Mouse (Mus musculus): Measurements from ENCODE around the gene Nln. TPM values are rescaled to one million over a fixed set of nuclear protein-coding genes. Genes with fewer than 3 reads are reported as not detected.

Nln gene
- total and polyA plus RNA-seq, 3 experiments: 15.4 to 229 (median 16.1) TPM

- peaks cover 0 to 37% of the 10 kb centered on the region in 2 experiments; a peak in 2 of 4 replicates for H3K36me3 ChIP-seq (ENCODE audit: control insufficient read depth in 1 of 2, insufficient read depth in 2 of 2, low read length in 2 of 2)
Measured at GRCm38 (mm10) chr13:104032620-104033133, 76.7 kb downstream of the Nln start.

GRCm38 (mm10) chr13:104031821-104032331 lies 77.5 kb downstream of the Nln start:
- no peak overlapping the region for H3K9ac ChIP-seq (ENCODE audit: control insufficient read depth, low read depth, low read length, poor library complexity, severe bottlenecking)
- no peak overlapping the region for H3K27ac ChIP-seq (ENCODE audit: control insufficient read depth, low read depth, low read length)
- H3K4me1 ChIP-seq (ENCODE audit: control insufficient read depth in 1 of 2, insufficient read depth in 2 of 2, low read length in 2 of 2): peaks cover 21 to 35% of the 10 kb centered on the region in 2 experiments
- H3K27me3 ChIP-seq (ENCODE audit: control insufficient read depth in 1 of 2, insufficient read depth in 2 of 2, low read length in 2 of 2): no peaks in the 10 kb centered on the region
- DNase-seq (ENCODE audit: low read depth, low spot score): no peak
- H3K36me3 ChIP-seq (ENCODE audit: control insufficient read depth in 1 of 2, insufficient read depth in 2 of 2, low read length in 2 of 2): peaks cover 0 to 30% of the 10 kb centered on the region in 2 experiments; a peak in 2 of 4 replicates
- H3K4me3 ChIP-seq (ENCODE audit: control insufficient read depth in 1 of 2, insufficient read depth in 1 of 2, low read depth in 2 of 2, low read length in 2 of 2): no peak overlapping the region
- H3K9me3 ChIP-seq (replicated peaks; ENCODE audit: insufficient read depth, low read length): no peaks in the 10 kb centered on the region
- TF ChIP-seq TCF12 (IDR thresholded peaks at IDR 0.05; ENCODE audit: low read depth, low read length) (no peak), TAL1 (IDR thresholded peaks at IDR 0.05; ENCODE audit: low read length) (no peak), CHD1 (IDR thresholded peaks at IDR 0.05; ENCODE audit: low read depth, low read length) (no peak), ZC3H11A (IDR thresholded peaks at IDR 0.05; ENCODE audit: low read depth, low read length) (no peak), NRF1 (IDR thresholded peaks at IDR 0.05; ENCODE audit: insufficient read depth, low read depth, low read length, poor library complexity, severe bottlenecking) (no peak), SIN3A (IDR thresholded peaks at IDR 0.05; ENCODE audit: low read length) (no peak), SMC3 (IDR thresholded peaks at IDR 0.05; ENCODE audit: low read depth, low read length) (no peak), ELF1 (IDR thresholded peaks at IDR 0.05; ENCODE audit: low read depth, low read length) (no peak), MAFK (IDR thresholded peaks at IDR 0.05; ENCODE audit: borderline replicate concordance, low read depth, low read length) (no peak), USF2 (IDR thresholded peaks at IDR 0.05; ENCODE audit: borderline replicate concordance in 1 of 2, insufficient read depth in 1 of 2, low read depth in 1 of 2, low read length in 2 of 2) (no peak), MAX (IDR thresholded peaks at IDR 0.05; ENCODE audit: low read length) (no peak)
- no peaks in the 10 kb centered on the region for H3K79me2 ChIP-seq (ENCODE audit: control insufficient read depth, insufficient read depth, low read length, poor library complexity)

More at GRCm38 (mm10) chr13:104032620-104033133, 76.7 kb downstream of the Nln start:
- peak; percentile 65 for DNase-seq (ENCODE audit: low read depth, low spot score)
- TF ChIP-seq ZMIZ1 (IDR thresholded peaks at IDR 0.05; ENCODE audit: low read depth, low read length): no peak
- TF ChIP-seq CTCF (IDR thresholded peaks at IDR 0.05 in 2 of 3, conservative IDR thresholded peaks at IDR 0.05 in 1 of 3; ENCODE audit: control insufficient read depth in 1 of 3, insufficient read depth in 1 of 3, low read depth in 2 of 3, low read length in 3 of 3, poor library complexity in 1 of 3, severe bottlenecking in 1 of 3): no peak
- no peaks in the 10 kb centered on the region for H3K9me3 ChIP-seq (replicated peaks; ENCODE audit: insufficient read depth, low read length)
- no peak overlapping the region for H3K27ac ChIP-seq (ENCODE audit: control insufficient read depth, low read depth, low read length)
- H3K4me3 ChIP-seq (ENCODE audit: control insufficient read depth in 1 of 2, insufficient read depth in 1 of 2, low read depth in 2 of 2, low read length in 2 of 2): no peak overlapping the region
- no peaks in the 10 kb centered on the region for H3K79me2 ChIP-seq (ENCODE audit: control insufficient read depth, insufficient read depth, low read length, poor library complexity)
- H3K4me1 ChIP-seq (ENCODE audit: control insufficient read depth in 1 of 2, insufficient read depth in 2 of 2, low read length in 2 of 2): peaks cover 28 to 42% of the 10 kb centered on the region in 2 experiments
- no peaks in the 10 kb centered on the region for H3K27me3 ChIP-seq (ENCODE audit: control insufficient read depth in 1 of 2, insufficient read depth in 2 of 2, low read length in 2 of 2)
- H3K9ac ChIP-seq (ENCODE audit: control insufficient read depth, low read depth, low read length, poor library complexity, severe bottlenecking): no peak overlapping the region

DNA sequence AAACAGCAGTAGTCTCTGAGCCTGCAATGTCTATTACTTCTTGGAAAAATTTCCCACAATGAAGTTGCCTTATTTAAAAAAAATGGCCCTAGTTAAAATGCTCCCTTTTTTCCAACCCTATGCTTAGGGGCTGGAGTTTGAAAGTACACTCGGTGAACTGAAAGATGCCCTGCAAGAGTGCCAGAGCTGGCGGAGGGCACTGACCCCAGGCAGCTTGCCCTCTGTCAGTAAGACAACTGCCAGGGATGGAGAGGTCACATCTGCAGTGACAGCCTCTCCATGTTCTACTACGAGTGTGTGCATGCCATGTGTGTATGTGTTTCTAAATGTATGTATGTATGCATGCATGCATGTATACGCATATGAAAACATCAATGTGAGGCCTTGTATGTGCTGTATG lies 78.5 kb downstream of the Nln start:
- H3K36me3 ChIP-seq (ENCODE audit: control insufficient read depth in 1 of 2, insufficient read depth in 2 of 2, low read length in 2 of 2): peaks cover 0 to 23% of the 10 kb centered on the region in 2 experiments; a peak in 2 of 4 replicates
- no peak overlapping the region for H3K27ac ChIP-seq (ENCODE audit: control insufficient read depth, low read depth, low read length)
- H3K4me1 ChIP-seq (ENCODE audit: control insufficient read depth in 1 of 2, insufficient read depth in 2 of 2, low read length in 2 of 2): peaks cover 14 to 32% of the 10 kb centered on the region in 2 experiments
- H3K9ac ChIP-seq (ENCODE audit: control insufficient read depth, low read depth, low read length, poor library complexity, severe bottlenecking): no peak overlapping the region
- H3K9me3 ChIP-seq (replicated peaks; ENCODE audit: insufficient read depth, low read length): no peaks in the 10 kb centered on the region
- no peak overlapping the region for H3K4me3 ChIP-seq (ENCODE audit: control insufficient read depth in 1 of 2, insufficient read depth in 1 of 2, low read depth in 2 of 2, low read length in 2 of 2)
- DNase-seq (ENCODE audit: low read depth, low spot score): no peak
- no peak for TF ChIP-seq MAX (IDR thresholded peaks at IDR 0.05; ENCODE audit: low read length)
- TF ChIP-seq ZKSCAN1 (IDR thresholded peaks at IDR 0.05; ENCODE audit: low read depth, low read length): no peak
- TF ChIP-seq NRF1 (IDR thresholded peaks at IDR 0.05; ENCODE audit: insufficient read depth, low read depth, low read length, poor library complexity, severe bottlenecking): no peak
- TF ChIP-seq MXI1 (IDR thresholded peaks at IDR 0.05; ENCODE audit: low read depth, low read length): no peak
- TF ChIP-seq MAZ (IDR thresholded peaks at IDR 0.05; ENCODE audit: low read depth, low read length): no peak
- no peaks in the 10 kb centered on the region for H3K79me2 ChIP-seq (ENCODE audit: control insufficient read depth, insufficient read depth, low read length, poor library complexity)
- no peaks in the 10 kb centered on the region for H3K27me3 ChIP-seq (ENCODE audit: control insufficient read depth in 1 of 2, insufficient read depth in 2 of 2, low read length in 2 of 2)

All from MEL (cell line).